Mouse (Mus musculus): ENCODE results near the gene Zfp160.
"Not testable (repeated sequence)": the region's sequence is repeated elsewhere in the genome, so short reads cannot be mapped to it uniquely, and the experiment has no call there.

Gene Zfp160

GRCm38 (mm10) chr17:21008382-21009331 is at the start of gene Zfp160:
Gene Zfp160 (plus strand): TSS chr17:21008903.
- peak; percentile 89 for DNase-seq

GRCm38 (mm10) chr17:20960386-20960785 is 48.3 kb upstream of the Zfp160 start:
- no peak for DNase-seq

- no peak for DNase-seq
These were observed 43.3 kb upstream of the Zfp160 start for GRCm38 (mm10) chr17:20965421-20965820.

- DNase-seq, result no peak
These were observed 42.0 kb upstream of the Zfp160 start for GRCm38 (mm10) chr17:20966681-20967080.

- no peak for DNase-seq
These were observed 15.0 kb upstream of the Zfp160 start for GRCm38 (mm10) chr17:20993716-20994115.

GRCm38 (mm10) chr17:20996364-20996763 is 12.3 kb upstream of the Zfp160 start, which contains the start of gene Vmn1r233:
Gene Vmn1r233 (minus strand): TSS chr17:20996464.
- DNase-seq, result no peak

GRCm38 (mm10) chr17:21009726-21010125 is 1.0 kb downstream of the Zfp160 start:
- DNase-seq, result no peak

- DNase-seq, result no peak
These were observed 9.8 kb downstream of the Zfp160 start for GRCm38 (mm10) chr17:21018410-21019080.

- DNase-seq, result not testable (repeated sequence)
These were observed 39.3 kb downstream of the Zfp160 start for GRCm38 (mm10) chr17:21048020-21048419.

GRCm38 (mm10) chr17:21050901-21051300 is 42.2 kb downstream of the Zfp160 start:
- no peak for DNase-seq

GRCm38 (mm10) chr17:21051341-21051740 is 42.6 kb downstream of the Zfp160 start:
- not testable (repeated sequence) for DNase-seq

- not testable (repeated sequence) for DNase-seq
These were observed 43.2 kb downstream of the Zfp160 start for GRCm38 (mm10) chr17:21051919-21052318.

- no peak for DNase-seq
These were observed 44.6 kb downstream of the Zfp160 start for GRCm38 (mm10) chr17:21053267-21053666.

- DNase-seq, result not testable (repeated sequence)
These were observed 46.4 kb downstream of the Zfp160 start for GRCm38 (mm10) chr17:21055111-21055510.

- no peak for DNase-seq
These were observed 56.8 kb downstream of the Zfp160 start for GRCm38 (mm10) chr17:21065501-21065900.

GRCm38 (mm10) chr17:21067036-21067435 is 58.3 kb downstream of the Zfp160 start:
- no peak for DNase-seq

- DNase-seq, result not testable (repeated sequence)
These were observed 60.7 kb downstream of the Zfp160 start for GRCm38 (mm10) chr17:21069443-21069842.

- not testable (repeated sequence) for DNase-seq
These were observed 62.3 kb downstream of the Zfp160 start for GRCm38 (mm10) chr17:21070971-21071370.
